Mouse (Mus musculus) embryonic facial prominence, embryonic 10.5 days (tissue): ENCODE results near the gene Dab2ip. TPM values are rescaled to one million over a fixed set of nuclear protein-coding genes. Genes with fewer than 3 reads are reported as not detected.

Source experiments
- DNase-seq: peaks from one replicate; pipeline ENCODE4 v3.0.0-alpha.2; 2017; ENCODE audit warnings: low spot score
- H3K27ac ChIP-seq: fragments of 300-500 bp; sonication (generic); replicated peaks from 2 replicates; pipeline ENCODE4 v1.5.1; 2016; ENCODE audit warnings: mild to moderate bottlenecking
- H3K27me3 ChIP-seq: fragments of 300-500 bp; sonication (generic); replicated peaks from 2 replicates; pipeline ENCODE4 v1.6.1; 2016; ENCODE audit warnings: low read depth, mild to moderate bottlenecking; ENCODE audit not compliant: poor library complexity, severe bottlenecking
- H3K36me3 ChIP-seq: fragments of 300-500 bp; sonication (generic); replicated peaks from 2 replicates; pipeline ENCODE4 v1.6.1; 2016; ENCODE audit warnings: mild to moderate bottlenecking, moderate library complexity
- H3K4me1 ChIP-seq: fragments of 300-500 bp; sonication (generic); 2 replicates; pipeline ENCODE4 v1.6.1; 2016
- H3K4me3 ChIP-seq: fragments of 300-500 bp; sonication (generic); 2 replicates; pipeline ENCODE4 v1.5.1; 2016; ENCODE audit warnings: mild to moderate bottlenecking, moderate library complexity
- H3K9me3 ChIP-seq: fragments of 300-500 bp; sonication (generic); 2 replicates; pipeline ENCODE4 v1.6.1; 2016; ENCODE audit warnings: mild to moderate bottlenecking
- WGBS: fragments of 180-500 bp; shearing (Covaris S2); methylation state at CpG from one replicate; pipeline ENCODE4 v1.1.7; 2016; 5-methylcytosine and 5-hydroxymethylcytosine counted together
- polyA plus RNA-seq: library from polyadenylated mRNA; unstranded; fragments of >200 nt; fragmentation: Nextera tagmentation; extraction: Ambion mirVana; gene quantifications from 2 replicates; pipeline ENCODE4 v1.2.1, GENCODE M21; 2016

The Dab2ip gene
- polyA plus RNA-seq, 1 experiment from 2014 or later, result 34.7 TPM

- H3K27me3 ChIP-seq, result no peaks in the 10 kb centered on the region; the same call in 1 of the 2 replicates
- H3K27ac ChIP-seq, result no peak overlapping the region
- H3K36me3 ChIP-seq, result peaks cover 59% of the 10 kb centered on the region
- H3K9me3 ChIP-seq, result no peaks in the 10 kb centered on the region
- H3K4me1 ChIP-seq, result peaks cover 59% of the 10 kb centered on the region
- H3K4me3 ChIP-seq, result no peak overlapping the region
- no peak for DNase-seq
- 91% methylated on average over 5 of the region's 8 CpGs for WGBS
Observed at GRCm38 (mm10) chr2:35629126-35629525, 71.1 kb downstream of the Dab2ip start.

- Histone ChIP-seq H3K27me3 (no peaks in the 10 kb centered on the region), H3K4me1 (peaks cover 28% of the 10 kb centered on the region), H3K9me3 (no peaks in the 10 kb centered on the region), H3K4me3 (no peak overlapping the region), H3K36me3 (peaks cover 69% of the 10 kb centered on the region), H3K27ac (no peak overlapping the region)
- WGBS, result 85% methylated on average over 4 of the region's 4 CpGs
- DNase-seq, result no peak
Observed at GRCm38 (mm10) chr2:35633392-35633791, 75.3 kb downstream of the Dab2ip start.

GRCm38 (mm10) chr2:35634963-35635362 is 76.9 kb downstream of the Dab2ip start:
- peaks cover 20% of the 10 kb centered on the region for H3K4me1 ChIP-seq
- H3K36me3 ChIP-seq, result peaks cover 59% of the 10 kb centered on the region
- no peaks in the 10 kb centered on the region for H3K27me3 ChIP-seq
- no peak overlapping the region for H3K27ac ChIP-seq
- DNase-seq, result no peak
- H3K4me3 ChIP-seq, result no peak overlapping the region
- no peaks in the 10 kb centered on the region for H3K9me3 ChIP-seq
- WGBS, result 94% methylated on average over 4 of the region's 4 CpGs

GRCm38 (mm10) chr2:35635541-35635940 is 77.5 kb downstream of the Dab2ip start:
- H3K27me3 ChIP-seq, result no peaks in the 10 kb centered on the region
- 72% methylated on average over 4 of the region's 4 CpGs for WGBS

DNA sequence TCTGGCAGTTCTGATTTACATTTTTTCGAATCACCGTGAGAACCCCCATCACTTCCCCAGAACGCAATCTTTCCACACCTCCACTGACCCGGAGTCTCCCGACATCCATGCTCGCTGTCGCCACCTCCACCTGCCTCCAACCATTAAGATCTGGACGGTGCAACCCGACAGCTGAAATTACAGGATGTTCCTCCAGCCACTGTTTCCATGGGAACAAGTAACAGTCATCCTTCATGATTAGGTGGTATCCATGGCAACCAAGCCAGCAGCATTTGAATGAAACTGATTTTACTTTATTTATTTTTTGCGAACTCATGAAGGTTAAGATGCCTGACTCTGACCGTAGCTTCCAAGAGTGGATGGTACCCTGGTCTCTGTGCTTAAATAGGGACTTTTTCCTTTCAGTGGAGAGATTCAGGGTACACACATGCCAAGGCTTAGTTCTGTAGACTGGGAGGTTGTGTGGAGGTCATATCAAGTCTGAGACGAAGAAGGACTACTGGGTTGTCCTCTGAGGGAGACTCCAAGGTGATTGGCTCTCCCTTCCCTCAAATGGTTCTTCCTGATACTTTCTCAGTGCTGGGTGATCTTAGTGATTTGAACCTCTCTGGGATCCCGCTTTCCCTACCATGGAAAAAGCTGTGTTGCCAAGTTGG is 79.9 kb downstream of the Dab2ip start:
- no peaks in the 10 kb centered on the region for H3K27me3 ChIP-seq
- no peak overlapping the region for H3K27ac ChIP-seq
- no peak overlapping the region for H3K4me3 ChIP-seq
- peaks cover 27% of the 10 kb centered on the region for H3K4me1 ChIP-seq
- H3K9me3 ChIP-seq, result no peaks in the 10 kb centered on the region
- 85% methylated on average over 13 of the region's 13 CpGs for WGBS
- no peak for DNase-seq
- peaks cover 55% of the 10 kb centered on the region for H3K36me3 ChIP-seq

More at GRCm38 (mm10) chr2:35635541-35635940, 77.5 kb downstream of the Dab2ip start:
- peaks cover 23% of the 10 kb centered on the region for H3K4me1 ChIP-seq
- DNase-seq, result no peak
- peaks cover 53% of the 10 kb centered on the region for H3K36me3 ChIP-seq
- H3K9me3 ChIP-seq, result no peaks in the 10 kb centered on the region
- no peak overlapping the region for H3K4me3 ChIP-seq
- no peak overlapping the region for H3K27ac ChIP-seq

GRCm38 (mm10) chr2:35639799-35640198 is 81.7 kb downstream of the Dab2ip start:
- H3K4me1 ChIP-seq, result peaks cover 24% of the 10 kb centered on the region
- no peaks in the 10 kb centered on the region for H3K27me3 ChIP-seq
- DNase-seq, result no peak
- no peak overlapping the region for H3K27ac ChIP-seq
- 90% methylated on average over 2 of the region's 2 CpGs for WGBS
- H3K9me3 ChIP-seq, result no peaks in the 10 kb centered on the region
- H3K4me3 ChIP-seq, result no peak overlapping the region
- H3K36me3 ChIP-seq, result peaks cover 62% of the 10 kb centered on the region

- DNase-seq, result no peak
- H3K4me3 ChIP-seq, result no peak overlapping the region
- H3K27me3 ChIP-seq, result no peaks in the 10 kb centered on the region
- no peak overlapping the region for H3K27ac ChIP-seq
- H3K9me3 ChIP-seq, result no peaks in the 10 kb centered on the region
- WGBS, result 90% methylated on average over 13 of the region's 13 CpGs
- peaks cover 61% of the 10 kb centered on the region for H3K36me3 ChIP-seq
- H3K4me1 ChIP-seq, result peaks cover 23% of the 10 kb centered on the region
Observed at GRCm38 (mm10) chr2:35640576-35640975, 82.5 kb downstream of the Dab2ip start.

DNA sequence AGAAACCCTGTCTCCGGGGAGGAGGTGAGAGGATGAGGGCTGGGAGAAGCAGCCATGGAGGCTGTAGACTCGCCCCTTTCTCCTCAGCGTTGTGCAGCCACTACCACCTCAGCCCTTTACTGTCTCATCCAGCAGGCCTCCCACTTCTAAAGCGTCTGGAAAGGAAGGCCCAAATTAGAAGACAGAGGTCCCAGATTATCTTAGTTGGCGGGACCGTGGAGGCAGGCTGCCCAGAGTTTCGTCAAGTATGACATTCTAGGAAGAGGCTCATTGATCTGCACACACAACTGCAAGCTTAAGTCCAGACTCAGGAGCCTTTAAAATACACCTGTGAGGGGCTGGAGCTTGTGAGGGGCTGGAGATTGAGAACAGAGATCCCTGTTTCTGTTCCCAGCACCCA is 84.2 kb downstream of the Dab2ip start:
- no peak overlapping the region for H3K27ac ChIP-seq
- WGBS, result 80% methylated on average over 7 of the region's 7 CpGs
- H3K4me1 ChIP-seq, result peaks cover 23% of the 10 kb centered on the region
- no peaks in the 10 kb centered on the region for H3K9me3 ChIP-seq
- H3K36me3 ChIP-seq, result peaks cover 61% of the 10 kb centered on the region
- H3K27me3 ChIP-seq, result no peaks in the 10 kb centered on the region
- H3K4me3 ChIP-seq, result no peak overlapping the region
- no peak for DNase-seq

GRCm38 (mm10) chr2:35646553-35646952 is 88.5 kb downstream of the Dab2ip start:
- H3K4me3 ChIP-seq, result no peak overlapping the region
- 88% methylated on average over 8 of the region's 8 CpGs for WGBS
- H3K9me3 ChIP-seq, result no peaks in the 10 kb centered on the region
- H3K4me1 ChIP-seq, result peaks cover 37% of the 10 kb centered on the region
- H3K27me3 ChIP-seq, result no peaks in the 10 kb centered on the region
- peaks cover 49% of the 10 kb centered on the region for H3K36me3 ChIP-seq
- DNase-seq, result no peak
- no peak overlapping the region for H3K27ac ChIP-seq

- H3K27ac ChIP-seq, result no peak overlapping the region
- peaks cover 35% of the 10 kb centered on the region for H3K4me1 ChIP-seq
- peaks cover 35% of the 10 kb centered on the region for H3K36me3 ChIP-seq
- no peaks in the 10 kb centered on the region for H3K9me3 ChIP-seq
- peak; percentile 80 for DNase-seq
- WGBS, result 40% methylated on average over 4 of the region's 4 CpGs
- H3K4me3 ChIP-seq, result no peak overlapping the region
- H3K27me3 ChIP-seq, result no peaks in the 10 kb centered on the region
Observed at GRCm38 (mm10) chr2:35649708-35650107, 91.6 kb downstream of the Dab2ip start.

GRCm38 (mm10) chr2:35651297-35651731 is 93.2 kb downstream of the Dab2ip start:
- WGBS, result 58% methylated on average over 6 of the region's 6 CpGs
- DNase-seq, result peak; percentile 49
- peaks cover 22% of the 10 kb centered on the region for H3K36me3 ChIP-seq
- H3K27ac ChIP-seq, result 0 out of 2 replicates have a peak overlapping the region, but pooled peaks have one; percentile 19
- no peaks in the 10 kb centered on the region for H3K27me3 ChIP-seq
- H3K4me3 ChIP-seq, result no peak overlapping the region
- H3K9me3 ChIP-seq, result no peaks in the 10 kb centered on the region
- peaks cover 48% of the 10 kb centered on the region for H3K4me1 ChIP-seq

- H3K27me3 ChIP-seq, result no peaks in the 10 kb centered on the region
- H3K27ac ChIP-seq, result no peak overlapping the region
- H3K4me1 ChIP-seq, result peaks cover 58% of the 10 kb centered on the region
- peaks cover 14% of the 10 kb centered on the region; the same call in 1 of the 2 replicates for H3K36me3 ChIP-seq
- no peak overlapping the region for H3K4me3 ChIP-seq
- H3K9me3 ChIP-seq, result no peaks in the 10 kb centered on the region
- DNase-seq, result no peak
- WGBS, result 81% methylated on average over 4 of the region's 4 CpGs
Observed at GRCm38 (mm10) chr2:35652984-35653383, 94.9 kb downstream of the Dab2ip start.

DNA sequence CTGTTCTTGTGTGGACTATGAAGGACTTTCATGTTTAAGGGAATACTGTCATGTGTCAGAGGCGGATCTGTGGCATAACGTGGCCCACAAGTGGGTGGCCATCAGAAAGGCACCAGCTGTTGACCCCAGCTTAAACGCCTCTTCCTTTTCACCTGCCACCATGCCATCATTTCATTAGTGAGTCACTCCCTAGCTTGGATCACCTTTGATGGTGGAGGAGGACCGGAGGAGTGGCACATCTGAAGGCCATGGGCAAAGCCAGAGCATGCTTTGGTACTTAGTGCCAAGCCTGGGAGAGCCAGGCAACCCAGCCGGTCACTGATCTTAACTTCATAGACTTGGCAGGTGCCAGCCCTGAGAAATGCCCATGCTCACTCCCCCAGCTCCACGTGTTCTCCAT is 96.7 kb downstream of the Dab2ip start:
- DNase-seq, result no peak
- peaks cover 14% of the 10 kb centered on the region; the same call in 1 of the 2 replicates for H3K36me3 ChIP-seq
- peaks cover 53% of the 10 kb centered on the region for H3K4me1 ChIP-seq
- WGBS, result 90% methylated on average over 6 of the region's 6 CpGs
- H3K4me3 ChIP-seq, result no peak overlapping the region
- H3K27me3 ChIP-seq, result no peaks in the 10 kb centered on the region
- H3K9me3 ChIP-seq, result no peaks in the 10 kb centered on the region
- no peak overlapping the region for H3K27ac ChIP-seq
